Mouse (Mus musculus) embryonic facial prominence, embryonic 14.5 days (tissue): ENCODE measurements at regions not wholly inside any gene's neighbourhood (a gene's known extent, or its start where the extent isn't known, plus 50 kb on each side); places are given as distances from the start of the nearest gene placed in this dataset.
A peak's percentile ranks its signal among the peaks of the same experiment; 100 is the strongest.

ENCODE experiments used
- ATAC-seq: fragments of 200-750 bp; cut with Nextera tagmentation; 2 replicates; pipeline ENCODE4 v1.8.0; 2017; ENCODE audit warnings: low read depth, moderate number of reproducible peaks, moderate TSS enrichment
- DNase-seq: peaks from one replicate; pipeline ENCODE4 v3.0.0-alpha.2; 2015; ENCODE audit warnings: low spot score
- H3K27ac ChIP-seq: fragments of 300-500 bp; sonication (generic); replicated peaks from 2 replicates; pipeline ENCODE4 v1.5.1; 2014; ENCODE audit warnings: low read depth, mild to moderate bottlenecking, low read length, moderate library complexity
- H3K27me3 ChIP-seq: fragments of 300-500 bp; sonication (generic); replicated peaks from 2 replicates; pipeline ENCODE4 v1.6.1; 2014; ENCODE audit warnings: low read length; ENCODE audit not compliant: control insufficient read depth, insufficient read depth
- H3K36me3 ChIP-seq: fragments of 300-500 bp; sonication (generic); 2 replicates; pipeline ENCODE4 v1.6.1; 2014; ENCODE audit warnings: low read length, mixed read lengths; ENCODE audit not compliant: control insufficient read depth, insufficient read depth
- H3K4me1 ChIP-seq: fragments of 300-500 bp; sonication (generic); 2 replicates; pipeline ENCODE4 v1.6.1; 2014; ENCODE audit warnings: antibody characterized with exemption, low read length; ENCODE audit not compliant: control insufficient read depth, insufficient read depth
- H3K4me2 ChIP-seq: fragments of 300-500 bp; sonication (generic); 2 replicates; pipeline ENCODE4 v1.6.1; 2014; ENCODE audit warnings: low read depth, mild to moderate bottlenecking, low read length, moderate library complexity, mixed read lengths
- H3K4me3 ChIP-seq: fragments of 300-500 bp; sonication (generic); 2 replicates; pipeline ENCODE4 v1.5.1; 2014; ENCODE audit warnings: low read depth, mild to moderate bottlenecking, low read length
- H3K9ac ChIP-seq: fragments of 300-500 bp; sonication (generic); 2 replicates; pipeline ENCODE4 v1.6.1; 2014; ENCODE audit warnings: low read depth, mild to moderate bottlenecking, low read length, moderate library complexity, mixed read lengths
- H3K9me3 ChIP-seq: fragments of 300-500 bp; sonication (generic); 2 replicates; pipeline ENCODE4 v1.6.1; 2016; ENCODE audit warnings: low read length; ENCODE audit not compliant: control insufficient read depth
- WGBS: fragments of 180-500 bp; shearing (Covaris S2); extraction: QIAGEN DNeasy Blood & Tissue Kit; methylation state at CpG from one replicate; pipeline ENCODE4 v1.1.7; 2014; 5-methylcytosine and 5-hydroxymethylcytosine counted together

DNA sequence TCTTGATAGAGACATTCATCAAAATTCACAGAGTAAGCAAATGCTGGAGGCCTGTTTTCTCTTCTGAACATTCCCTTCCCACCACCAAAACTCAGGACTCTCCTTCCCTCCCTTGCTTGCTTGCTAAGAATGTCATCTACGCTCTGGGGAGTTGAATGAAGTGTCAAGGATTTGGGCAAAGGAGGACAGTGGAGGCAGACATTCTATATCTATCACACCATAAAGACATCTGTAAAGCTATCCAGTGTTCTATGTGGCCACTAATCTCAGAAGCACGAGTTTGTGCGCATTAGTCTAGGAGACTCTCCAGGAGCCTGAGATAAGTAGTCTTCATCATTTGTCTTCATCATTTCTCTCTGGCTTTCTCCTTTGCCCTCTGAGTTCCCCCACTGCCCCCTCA lies 94.1 kb upstream of the Dapk1 start:
- H3K9me3 ChIP-seq, result no peaks in the 10 kb centered on the region
- peaks cover 3% of the 10 kb centered on the region; the same call in 1 of the 2 replicates for H3K4me1 ChIP-seq
- DNase-seq (no peak), ATAC-seq (no peak)
- WGBS, result 63% methylated on average over 3 of the region's 3 CpGs
- no peak overlapping the region for H3K4me3 ChIP-seq
- no peak overlapping the region for H3K27ac ChIP-seq
- no peak overlapping the region for H3K9ac ChIP-seq
- H3K36me3 ChIP-seq, result no peaks in the 10 kb centered on the region
- H3K27me3 ChIP-seq, result no peaks in the 10 kb centered on the region
- no peak overlapping the region for H3K4me2 ChIP-seq

DNA sequence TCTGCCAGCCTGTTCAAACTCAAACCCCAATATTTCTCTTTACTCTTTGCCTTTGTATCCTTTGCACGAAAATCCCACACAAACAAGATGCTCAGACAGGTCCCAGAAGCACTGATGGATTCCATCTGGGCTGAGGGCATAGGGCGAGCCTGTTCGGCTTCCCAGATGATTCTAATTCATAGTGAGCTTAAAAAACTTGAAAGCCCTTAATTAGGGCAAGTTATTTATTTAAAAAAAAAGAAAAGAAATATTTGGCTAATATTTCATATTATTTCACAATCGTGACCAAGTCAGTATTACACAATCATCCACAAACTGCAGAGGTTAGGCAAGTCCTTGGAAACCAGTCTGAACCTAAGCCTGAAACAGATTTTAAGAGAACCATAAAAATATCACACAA lies 93.7 kb upstream of the Dapk1 start:
- Histone ChIP-seq H3K27ac (no peak overlapping the region), H3K36me3 (no peaks in the 10 kb centered on the region), H3K9me3 (no peaks in the 10 kb centered on the region), H3K9ac (no peak overlapping the region), H3K4me1 (peaks cover 3% of the 10 kb centered on the region; the same call in 1 of the 2 replicates), H3K4me3 (no peak overlapping the region), H3K27me3 (no peaks in the 10 kb centered on the region), H3K4me2 (no peak overlapping the region)
- peak; percentile 8 for DNase-seq
- WGBS, result 27% methylated on average over 4 of the region's 4 CpGs
- no peak for ATAC-seq

DNA sequence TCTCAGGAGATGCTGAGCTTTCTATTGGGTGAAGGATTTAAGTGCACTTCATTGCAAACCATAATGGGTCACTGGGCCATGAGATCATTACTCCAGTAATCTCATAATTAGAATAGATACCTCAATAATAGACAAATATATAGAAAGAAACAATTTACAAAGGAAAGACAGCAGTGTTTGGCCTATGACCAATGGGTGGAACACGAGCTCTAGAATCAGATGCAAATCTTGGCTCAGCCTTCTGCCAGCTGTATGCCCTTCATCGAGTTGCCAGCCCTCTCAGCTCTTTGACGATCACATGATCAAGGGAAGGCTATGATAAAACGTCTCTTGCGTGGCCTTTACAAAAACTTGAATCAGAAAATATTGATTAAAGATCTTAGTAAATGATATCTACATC lies 92.9 kb upstream of the Dapk1 start:
- ATAC-seq, result no peak
- Histone ChIP-seq H3K36me3 (no peaks in the 10 kb centered on the region), H3K27ac (no peak overlapping the region), H3K9me3 (no peaks in the 10 kb centered on the region), H3K4me2 (no peak overlapping the region), H3K4me1 (peaks cover 3% of the 10 kb centered on the region; the same call in 1 of the 2 replicates), H3K9ac (no peak overlapping the region), H3K27me3 (no peaks in the 10 kb centered on the region), H3K4me3 (no peak overlapping the region)
- DNase-seq, result no peak
- WGBS, result 73% methylated on average over 5 of the region's 5 CpGs

DNA sequence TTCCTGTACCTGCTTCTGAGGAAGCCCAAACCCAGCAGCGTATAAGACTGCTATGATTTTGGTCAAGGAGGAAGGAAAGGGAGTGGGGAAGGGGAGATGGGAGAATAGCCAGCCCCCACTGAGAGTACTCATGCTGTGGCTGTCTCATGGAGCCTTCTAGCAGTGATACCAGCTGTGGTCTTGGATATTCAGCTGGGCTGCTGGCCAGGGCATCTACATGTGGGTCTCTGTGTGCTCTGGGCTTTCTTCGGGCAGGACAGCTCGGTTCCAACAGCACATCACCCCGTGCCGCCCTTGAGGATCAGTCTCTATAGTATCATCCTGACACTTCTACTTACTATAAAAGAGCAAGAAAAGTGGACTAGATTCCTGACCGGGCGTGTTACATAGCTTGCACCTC lies 90.6 kb upstream of the Dapk1 start:
- DNase-seq, result no peak
- H3K9ac ChIP-seq, result no peak overlapping the region
- H3K9me3 ChIP-seq, result no peaks in the 10 kb centered on the region
- H3K4me1 ChIP-seq, result peaks cover 3% of the 10 kb centered on the region; the same call in 1 of the 2 replicates
- no peaks in the 10 kb centered on the region for H3K36me3 ChIP-seq
- no peaks in the 10 kb centered on the region for H3K27me3 ChIP-seq
- ATAC-seq, result no peak
- WGBS, result 78% methylated on average over 7 of the region's 7 CpGs
- H3K27ac ChIP-seq, result no peak overlapping the region
- no peak overlapping the region for H3K4me2 ChIP-seq
- H3K4me3 ChIP-seq, result no peak overlapping the region

DNA sequence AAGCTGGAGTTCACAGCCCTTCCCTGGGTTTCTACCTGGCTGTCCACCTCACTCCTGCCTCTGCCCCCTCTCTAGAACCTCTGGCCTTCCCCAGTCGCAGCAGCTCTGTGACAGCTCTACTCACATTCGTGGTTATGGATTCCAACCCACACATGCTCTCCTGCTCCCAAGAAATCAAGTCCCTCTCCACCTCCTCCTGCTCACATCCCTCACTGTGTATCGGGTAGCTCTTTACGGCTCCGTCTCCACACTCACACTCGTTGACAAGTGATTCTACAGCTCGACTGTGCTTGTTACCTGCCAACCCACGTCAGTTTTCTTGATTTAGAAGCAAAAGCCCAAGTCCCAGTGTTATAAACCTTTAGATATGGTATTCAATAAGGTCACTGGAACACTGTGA lies 90.1 kb upstream of the Dapk1 start:
- Histone ChIP-seq H3K4me2 (no peak overlapping the region), H3K27ac (no peak overlapping the region), H3K27me3 (no peaks in the 10 kb centered on the region), H3K4me3 (no peak overlapping the region), H3K9me3 (no peaks in the 10 kb centered on the region), H3K36me3 (no peaks in the 10 kb centered on the region), H3K4me1 (peaks cover 3% of the 10 kb centered on the region; the same call in 1 of the 2 replicates), H3K9ac (no peak overlapping the region)
- WGBS, result 86% methylated on average over 8 of the region's 8 CpGs
- ATAC-seq (no peak), DNase-seq (no peak)

DNA sequence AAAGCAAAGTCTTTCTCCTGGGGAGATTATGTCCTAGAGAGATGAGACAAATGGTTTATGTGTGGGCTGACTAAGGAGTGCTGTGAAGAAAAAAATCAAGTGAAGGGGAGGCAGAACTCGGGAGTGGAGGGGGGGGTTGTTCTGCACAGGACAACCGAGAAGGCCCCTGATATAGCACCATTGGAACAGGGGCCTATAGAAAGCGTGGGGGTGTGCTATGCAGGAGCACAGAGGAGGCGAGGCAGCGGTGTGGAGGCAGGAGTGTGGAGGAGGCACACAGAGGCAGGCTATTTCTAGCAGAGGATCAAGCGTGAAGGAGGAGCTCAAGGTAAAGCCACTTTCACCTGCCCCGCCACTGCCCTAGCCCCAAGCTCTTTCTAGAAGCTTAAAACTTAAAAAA lies 88.0 kb upstream of the Dapk1 start:
- WGBS, result 59% methylated on average over 7 of the region's 7 CpGs
- Histone ChIP-seq H3K9ac (no peak overlapping the region), H3K9me3 (no peaks in the 10 kb centered on the region), H3K27me3 (no peaks in the 10 kb centered on the region), H3K4me2 (no peak overlapping the region), H3K4me1 (no peaks in the 10 kb centered on the region), H3K4me3 (no peak overlapping the region), H3K36me3 (no peaks in the 10 kb centered on the region), H3K27ac (no peak overlapping the region)
- ATAC-seq (no peak), DNase-seq (no peak)

DNA sequence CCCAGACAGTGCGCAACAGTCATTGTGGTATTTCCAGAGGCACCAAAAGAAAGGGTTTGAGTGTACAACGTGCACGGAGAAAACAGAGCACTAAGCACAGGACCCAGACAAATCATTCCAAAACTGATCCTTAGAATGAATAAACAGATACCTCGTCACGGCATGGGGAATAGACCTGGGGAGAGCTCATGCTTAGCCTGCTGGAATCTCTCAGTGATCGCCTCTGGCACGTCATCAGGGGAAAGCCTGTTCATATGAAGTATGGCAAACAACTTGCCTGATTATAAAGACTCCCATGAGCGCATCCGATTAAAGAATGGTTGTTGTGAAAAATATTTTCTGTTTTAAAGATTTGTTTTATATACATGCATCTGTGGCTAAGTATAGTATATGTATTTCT lies 86.9 kb upstream of the Dapk1 start:
- DNase-seq (no peak), ATAC-seq (no peak)
- Histone ChIP-seq H3K9ac (no peak overlapping the region), H3K36me3 (no peaks in the 10 kb centered on the region), H3K27me3 (no peaks in the 10 kb centered on the region), H3K4me1 (peaks cover 1% of the 10 kb centered on the region; the same call in 1 of the 2 replicates), H3K4me3 (no peak overlapping the region), H3K9me3 (no peaks in the 10 kb centered on the region), H3K27ac (no peak overlapping the region), H3K4me2 (no peak overlapping the region)
- WGBS, result 71% methylated on average over 9 of the region's 9 CpGs

DNA sequence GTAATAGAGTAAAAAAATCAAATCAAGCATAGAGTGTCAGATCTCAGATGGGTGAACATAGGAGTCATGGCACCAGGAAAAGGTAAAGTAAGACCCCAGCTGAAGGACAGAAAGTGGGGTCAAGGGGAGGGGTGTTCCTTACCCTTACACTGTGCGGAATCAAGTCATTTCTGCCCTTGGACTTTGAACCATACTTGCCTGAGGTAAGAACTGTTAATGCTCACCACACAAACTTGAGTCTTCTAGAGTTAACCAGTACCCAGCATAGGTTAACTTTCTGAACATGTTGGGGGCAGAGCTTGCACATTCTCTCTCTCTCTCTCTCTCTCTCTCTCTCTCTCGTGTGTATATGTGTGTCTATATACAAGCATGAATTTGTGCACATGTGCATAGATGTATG lies 83.7 kb upstream of the Dapk1 start:
- Histone ChIP-seq H3K36me3 (no peaks in the 10 kb centered on the region), H3K27me3 (no peaks in the 10 kb centered on the region), H3K9ac (no peak overlapping the region), H3K9me3 (no peaks in the 10 kb centered on the region), H3K4me2 (no peak overlapping the region), H3K27ac (no peak overlapping the region), H3K4me3 (no peak overlapping the region), H3K4me1 (peaks cover 5% of the 10 kb centered on the region; the same call in 1 of the 2 replicates)
- no peak for ATAC-seq
- 80% methylated on average over 2 of the region's 2 CpGs for WGBS
- no peak for DNase-seq

DNA sequence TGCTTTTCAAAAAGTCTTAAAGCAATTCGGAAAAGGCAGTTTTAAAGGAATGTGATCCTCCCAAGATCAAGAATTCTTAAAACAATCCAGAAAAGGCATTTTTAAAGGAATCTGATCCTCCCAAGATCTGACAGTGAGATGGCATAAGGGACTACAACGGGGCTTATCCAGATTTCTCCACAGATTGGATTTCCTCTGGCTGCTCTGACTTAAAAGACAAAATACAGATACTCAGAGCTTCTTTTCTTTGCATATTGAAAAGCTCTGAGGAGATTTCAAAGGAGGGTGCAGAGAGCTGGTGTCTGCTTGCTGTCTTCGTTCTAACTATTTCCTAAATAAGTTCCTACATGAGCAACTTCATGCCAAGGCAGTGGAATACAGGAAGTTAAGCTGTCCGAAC lies 82.0 kb upstream of the Dapk1 start:
- ATAC-seq (no peak), DNase-seq (peak; percentile 32)
- 26% methylated on average over 4 of the region's 4 CpGs for WGBS
- Histone ChIP-seq H3K27ac (0 out of 2 replicates have a peak overlapping the region, but pooled peaks have one; percentile 39), H3K36me3 (no peaks in the 10 kb centered on the region), H3K9me3 (no peaks in the 10 kb centered on the region), H3K27me3 (no peaks in the 10 kb centered on the region), H3K4me2 (no peak overlapping the region), H3K9ac (no peak overlapping the region), H3K4me3 (no peak overlapping the region), H3K4me1 (peaks cover 5% of the 10 kb centered on the region; the same call in 1 of the 2 replicates)
